Mouse (Mus musculus): Measurements from ENCODE around the gene Crym. TPM values are rescaled to one million over a fixed set of nuclear protein-coding genes. Genes with fewer than 3 reads are reported as not detected.

The Crym gene
- polyA plus RNA-seq, 1 experiment from 2014 or later = 1.7 TPM

DNA sequence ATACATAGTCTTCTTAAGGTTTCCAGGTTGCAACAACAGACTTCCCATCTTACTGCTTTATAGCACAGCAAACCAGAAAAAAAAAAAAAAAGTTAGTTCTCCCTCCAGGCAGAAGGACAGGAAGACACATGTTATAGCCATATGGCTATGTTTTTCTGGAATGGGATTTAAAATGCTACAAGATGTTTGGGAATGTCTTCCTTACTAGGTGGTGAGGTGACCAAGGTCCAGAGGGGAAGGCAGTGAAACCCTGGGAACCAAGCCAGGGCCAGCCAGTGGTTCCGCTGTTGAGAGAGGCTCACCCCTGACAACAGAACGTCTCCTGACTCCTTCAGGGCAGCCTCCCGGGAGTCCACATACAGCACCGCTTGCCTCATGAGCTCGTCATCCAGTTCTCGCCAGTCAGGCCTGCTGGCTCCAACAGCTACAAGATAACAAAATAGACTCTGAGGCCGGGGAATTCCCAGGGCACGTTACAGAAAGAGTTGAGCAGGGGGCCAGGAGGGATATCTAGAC is 11.7 kb downstream of the Crym start:
- Histone ChIP-seq H3K27ac (ENCODE audit: low read depth, low read length) (no peak overlapping the region), H3K9me3 (ENCODE audit: control insufficient read depth, low read length) (no peaks in the 10 kb centered on the region), H3K36me3 (ENCODE audit: control insufficient read depth, insufficient read depth, low read length) (no peaks in the 10 kb centered on the region), H3K4me3 (ENCODE audit: low read depth, low read length) (no peak overlapping the region), H3K4me1 (replicated peaks; ENCODE audit: control insufficient read depth, insufficient read depth, low read length) (no peaks in the 10 kb centered on the region), H3K4me2 (no peak overlapping the region), H3K27me3 (replicated peaks; ENCODE audit: control insufficient read depth, insufficient read depth, low read length) (no peaks in the 10 kb centered on the region), H3K9ac (ENCODE audit: low read depth, low read length) (no peak overlapping the region)
- ATAC-seq (replicated peaks; ENCODE audit: low FRiP score) (peak; percentile 44; the same call in 1 of the 2 replicates), DNase-seq (ENCODE audit: low spot score) (no peak)
- 68% methylated on average over 8 of the region's 8 CpGs for WGBS

DNA sequence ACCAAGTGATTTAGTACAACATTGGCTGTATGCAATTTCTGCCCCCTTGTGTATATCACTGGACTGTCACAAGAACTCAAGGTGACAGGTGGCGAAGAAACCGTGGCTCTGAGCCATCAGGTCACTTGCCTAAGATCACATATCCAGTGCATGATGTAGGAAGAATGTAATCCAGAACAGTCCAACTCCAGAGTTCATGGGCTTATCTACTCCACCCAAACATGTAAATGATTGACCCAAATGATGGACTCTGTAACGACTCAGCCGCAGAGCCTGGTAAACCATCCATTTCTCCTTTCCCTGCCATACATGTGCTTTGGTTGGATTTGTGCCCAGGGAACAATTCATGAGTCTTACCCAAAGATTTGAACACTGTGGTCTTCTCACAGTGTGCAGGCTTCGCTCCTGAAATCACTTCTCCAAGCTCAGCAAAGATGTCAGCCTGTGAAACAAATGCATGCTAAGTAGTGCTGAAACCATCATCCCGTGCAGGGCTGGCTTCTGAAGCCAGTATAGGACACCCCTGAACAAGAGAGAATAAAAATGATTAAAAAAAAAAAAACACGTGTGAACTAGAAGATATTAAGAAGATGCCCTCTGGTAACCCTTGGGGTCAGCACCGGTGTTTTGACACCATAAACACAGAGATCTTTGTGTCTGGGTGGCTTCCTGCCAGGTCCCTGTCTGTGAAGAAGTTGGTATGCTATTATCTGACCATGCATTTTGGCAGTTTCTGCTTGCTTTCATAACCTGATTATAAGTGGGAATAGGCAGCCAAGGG is 12.4 kb downstream of the Crym start:
- no peak overlapping the region for H3K4me2 ChIP-seq
- no peak for DNase-seq (ENCODE audit: low spot score)
- H3K4me1 ChIP-seq (replicated peaks; ENCODE audit: control insufficient read depth, insufficient read depth, low read length) = no peaks in the 10 kb centered on the region
- no peaks in the 10 kb centered on the region for H3K27me3 ChIP-seq (replicated peaks; ENCODE audit: control insufficient read depth, insufficient read depth, low read length)
- H3K9ac ChIP-seq (ENCODE audit: low read depth, low read length) = no peak overlapping the region
- ATAC-seq (replicated peaks; ENCODE audit: low FRiP score) = peak; percentile 59; the same call in 1 of the 2 replicates
- no peaks in the 10 kb centered on the region for H3K9me3 ChIP-seq (ENCODE audit: control insufficient read depth, low read length)
- no peaks in the 10 kb centered on the region for H3K36me3 ChIP-seq (ENCODE audit: control insufficient read depth, insufficient read depth, low read length)
- 61% methylated on average over 8 of the region's 8 CpGs for WGBS
- H3K4me3 ChIP-seq (ENCODE audit: low read depth, low read length) = no peak overlapping the region
- H3K27ac ChIP-seq (ENCODE audit: low read depth, low read length) = no peak overlapping the region

DNA sequence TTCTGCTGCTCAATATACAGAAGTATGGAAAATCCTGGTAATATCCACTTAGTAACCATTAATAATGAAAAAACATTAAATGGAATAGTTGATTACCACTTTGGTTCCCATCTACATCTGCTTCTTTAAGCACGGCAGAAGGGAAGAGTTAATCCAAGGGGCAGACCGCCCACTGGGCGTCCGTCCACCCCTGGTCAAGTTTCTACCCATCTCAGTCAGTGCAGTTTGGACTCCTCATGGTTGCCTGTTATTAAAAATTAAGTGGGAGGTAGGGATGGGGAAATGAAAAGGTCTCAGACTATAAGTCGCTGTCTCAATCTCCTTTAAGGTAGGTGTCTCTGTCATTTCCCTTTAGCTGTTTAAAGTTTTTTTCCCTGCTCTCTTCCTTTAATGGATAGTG is 13.0 kb downstream of the Crym start:
- WGBS = 83% methylated on average over 5 of the region's 5 CpGs
- no peak overlapping the region for H3K9ac ChIP-seq (ENCODE audit: low read depth, low read length)
- H3K4me3 ChIP-seq (ENCODE audit: low read depth, low read length) = no peak overlapping the region
- no peaks in the 10 kb centered on the region for H3K4me1 ChIP-seq (replicated peaks; ENCODE audit: control insufficient read depth, insufficient read depth, low read length)
- ATAC-seq (replicated peaks; ENCODE audit: low FRiP score) (no peak), DNase-seq (ENCODE audit: low spot score) (no peak)
- no peaks in the 10 kb centered on the region for H3K27me3 ChIP-seq (replicated peaks; ENCODE audit: control insufficient read depth, insufficient read depth, low read length)
- H3K9me3 ChIP-seq (ENCODE audit: control insufficient read depth, low read length) = no peaks in the 10 kb centered on the region
- no peaks in the 10 kb centered on the region for H3K36me3 ChIP-seq (ENCODE audit: control insufficient read depth, insufficient read depth, low read length)
- H3K27ac ChIP-seq (ENCODE audit: low read depth, low read length) = no peak overlapping the region
- H3K4me2 ChIP-seq = no peak overlapping the region

- Histone ChIP-seq H3K4me1 (replicated peaks; ENCODE audit: control insufficient read depth, insufficient read depth, low read length) (no peaks in the 10 kb centered on the region), H3K9me3 (ENCODE audit: control insufficient read depth, low read length) (no peaks in the 10 kb centered on the region), H3K36me3 (ENCODE audit: control insufficient read depth, insufficient read depth, low read length) (no peaks in the 10 kb centered on the region), H3K27me3 (replicated peaks; ENCODE audit: control insufficient read depth, insufficient read depth, low read length) (no peaks in the 10 kb centered on the region), H3K4me3 (ENCODE audit: low read depth, low read length) (no peak overlapping the region), H3K9ac (ENCODE audit: low read depth, low read length) (no peak overlapping the region), H3K27ac (ENCODE audit: low read depth, low read length) (no peak overlapping the region), H3K4me2 (no peak overlapping the region)
- ATAC-seq (replicated peaks; ENCODE audit: low FRiP score) = no peak
- no peak for DNase-seq (ENCODE audit: low spot score)
These were observed 19.0 kb downstream of the Crym start for GRCm38 (mm10) chr7:120182891-120183290.

GRCm38 (mm10) chr7:120181401-120182230 is 20.3 kb downstream of the Crym start:
- Histone ChIP-seq H3K27ac (ENCODE audit: low read depth, low read length) (no peak overlapping the region), H3K4me3 (ENCODE audit: low read depth, low read length) (no peak overlapping the region), H3K9me3 (ENCODE audit: control insufficient read depth, low read length) (no peaks in the 10 kb centered on the region), H3K9ac (ENCODE audit: low read depth, low read length) (no peak overlapping the region), H3K4me1 (replicated peaks; ENCODE audit: control insufficient read depth, insufficient read depth, low read length) (no peaks in the 10 kb centered on the region), H3K36me3 (ENCODE audit: control insufficient read depth, insufficient read depth, low read length) (no peaks in the 10 kb centered on the region), H3K4me2 (no peak overlapping the region), H3K27me3 (replicated peaks; ENCODE audit: control insufficient read depth, insufficient read depth, low read length) (no peaks in the 10 kb centered on the region)
- WGBS = 87% methylated on average over 4 of the region's 4 CpGs
- DNase-seq (ENCODE audit: low spot score) (no peak), ATAC-seq (replicated peaks; ENCODE audit: low FRiP score) (no peak)

DNA sequence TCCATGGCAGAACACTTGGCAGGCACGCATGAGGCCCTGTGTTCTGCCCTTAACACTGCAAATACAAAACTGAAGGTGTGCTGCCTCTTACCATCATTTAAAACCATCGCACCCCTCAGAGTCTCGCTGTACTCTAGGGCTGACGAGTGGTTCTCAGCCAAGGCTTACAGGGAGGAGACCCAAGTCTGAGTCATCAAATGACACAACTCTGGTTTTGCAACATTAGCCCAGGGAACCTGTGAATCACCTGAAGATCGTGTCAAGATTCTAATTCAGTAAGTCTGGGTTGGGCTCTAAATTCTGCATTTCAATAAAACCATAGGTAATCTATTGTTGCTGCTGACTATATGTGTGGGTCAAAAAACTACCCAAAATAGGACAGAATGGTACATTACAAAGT is 21.4 kb downstream of the Crym start:
- Histone ChIP-seq H3K27ac (ENCODE audit: low read depth, low read length) (no peak overlapping the region), H3K9ac (ENCODE audit: low read depth, low read length) (no peak overlapping the region), H3K9me3 (ENCODE audit: control insufficient read depth, low read length) (no peaks in the 10 kb centered on the region), H3K4me2 (no peak overlapping the region), H3K4me3 (ENCODE audit: low read depth, low read length) (no peak overlapping the region), H3K4me1 (replicated peaks; ENCODE audit: control insufficient read depth, insufficient read depth, low read length) (no peaks in the 10 kb centered on the region), H3K36me3 (ENCODE audit: control insufficient read depth, insufficient read depth, low read length) (no peaks in the 10 kb centered on the region), H3K27me3 (replicated peaks; ENCODE audit: control insufficient read depth, insufficient read depth, low read length) (no peaks in the 10 kb centered on the region)
- WGBS = 75% methylated on average over 5 of the region's 5 CpGs
- no peak for ATAC-seq (replicated peaks; ENCODE audit: low FRiP score)
- no peak for DNase-seq (ENCODE audit: low spot score)

DNA sequence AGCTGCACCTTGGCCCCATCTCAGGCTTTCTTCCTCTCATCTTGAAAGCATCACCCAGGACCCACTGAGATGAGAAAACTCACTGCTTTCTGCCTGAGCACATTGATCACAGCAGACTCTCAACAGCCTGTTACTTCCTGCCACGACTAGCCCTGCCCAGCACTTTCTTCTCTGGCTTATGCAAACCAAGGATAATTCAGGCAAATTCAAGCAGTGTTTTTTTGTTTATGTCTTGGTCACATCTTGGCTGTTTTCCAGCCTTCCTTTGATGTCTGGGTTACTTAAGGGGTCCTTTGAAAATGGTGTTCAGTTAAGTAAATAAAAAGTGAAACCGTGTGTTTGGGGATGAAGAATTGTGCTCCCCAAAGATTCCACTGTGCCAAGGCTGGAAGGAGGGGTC is 23.0 kb downstream of the Crym start:
- H3K36me3 ChIP-seq (ENCODE audit: control insufficient read depth, insufficient read depth, low read length) = no peaks in the 10 kb centered on the region
- H3K4me3 ChIP-seq (ENCODE audit: low read depth, low read length) = no peak overlapping the region
- no peaks in the 10 kb centered on the region for H3K27me3 ChIP-seq (replicated peaks; ENCODE audit: control insufficient read depth, insufficient read depth, low read length)
- no peak overlapping the region for H3K27ac ChIP-seq (ENCODE audit: low read depth, low read length)
- ATAC-seq (replicated peaks; ENCODE audit: low FRiP score) (no peak), DNase-seq (ENCODE audit: low spot score) (no peak)
- no peaks in the 10 kb centered on the region for H3K9me3 ChIP-seq (ENCODE audit: control insufficient read depth, low read length)
- no peak overlapping the region for H3K4me2 ChIP-seq
- no peak overlapping the region for H3K9ac ChIP-seq (ENCODE audit: low read depth, low read length)
- 28% methylated on average over 2 of the region's 2 CpGs for WGBS
- no peaks in the 10 kb centered on the region for H3K4me1 ChIP-seq (replicated peaks; ENCODE audit: control insufficient read depth, insufficient read depth, low read length)

DNA sequence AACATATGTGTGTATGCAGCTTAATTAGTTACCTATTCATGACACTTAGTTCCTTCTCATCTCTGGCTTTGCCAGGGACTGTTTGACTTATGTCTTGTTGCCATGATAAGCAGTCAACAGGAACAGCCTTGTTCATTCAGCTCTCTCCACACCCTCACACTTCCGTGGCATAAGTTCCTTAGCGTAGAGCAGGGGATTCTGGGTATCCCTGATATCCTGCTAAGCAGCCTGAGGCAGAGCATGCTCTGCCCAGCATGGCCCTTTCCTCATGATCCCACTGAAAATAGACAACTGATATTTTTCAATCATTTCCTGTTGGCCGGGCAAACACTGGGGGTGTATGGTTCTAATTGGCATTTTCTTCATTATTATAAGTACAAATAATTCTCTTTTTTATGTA is 24.3 kb downstream of the Crym start:
- H3K4me3 ChIP-seq (ENCODE audit: low read depth, low read length) = no peak overlapping the region
- no peak for DNase-seq (ENCODE audit: low spot score)
- H3K27ac ChIP-seq (ENCODE audit: low read depth, low read length) = no peak overlapping the region
- no peaks in the 10 kb centered on the region for H3K9me3 ChIP-seq (ENCODE audit: control insufficient read depth, low read length)
- H3K9ac ChIP-seq (ENCODE audit: low read depth, low read length) = no peak overlapping the region
- no peak for ATAC-seq (replicated peaks; ENCODE audit: low FRiP score)
- H3K36me3 ChIP-seq (ENCODE audit: control insufficient read depth, insufficient read depth, low read length) = no peaks in the 10 kb centered on the region
- no peaks in the 10 kb centered on the region for H3K27me3 ChIP-seq (replicated peaks; ENCODE audit: control insufficient read depth, insufficient read depth, low read length)
- no peaks in the 10 kb centered on the region for H3K4me1 ChIP-seq (replicated peaks; ENCODE audit: control insufficient read depth, insufficient read depth, low read length)
- no peak overlapping the region for H3K4me2 ChIP-seq
- WGBS = 78% methylated on average over 3 of the region's 3 CpGs
